Comparison of ENCODE assay signal across 7 mouse cellular contexts in the genomic region with DNA sequence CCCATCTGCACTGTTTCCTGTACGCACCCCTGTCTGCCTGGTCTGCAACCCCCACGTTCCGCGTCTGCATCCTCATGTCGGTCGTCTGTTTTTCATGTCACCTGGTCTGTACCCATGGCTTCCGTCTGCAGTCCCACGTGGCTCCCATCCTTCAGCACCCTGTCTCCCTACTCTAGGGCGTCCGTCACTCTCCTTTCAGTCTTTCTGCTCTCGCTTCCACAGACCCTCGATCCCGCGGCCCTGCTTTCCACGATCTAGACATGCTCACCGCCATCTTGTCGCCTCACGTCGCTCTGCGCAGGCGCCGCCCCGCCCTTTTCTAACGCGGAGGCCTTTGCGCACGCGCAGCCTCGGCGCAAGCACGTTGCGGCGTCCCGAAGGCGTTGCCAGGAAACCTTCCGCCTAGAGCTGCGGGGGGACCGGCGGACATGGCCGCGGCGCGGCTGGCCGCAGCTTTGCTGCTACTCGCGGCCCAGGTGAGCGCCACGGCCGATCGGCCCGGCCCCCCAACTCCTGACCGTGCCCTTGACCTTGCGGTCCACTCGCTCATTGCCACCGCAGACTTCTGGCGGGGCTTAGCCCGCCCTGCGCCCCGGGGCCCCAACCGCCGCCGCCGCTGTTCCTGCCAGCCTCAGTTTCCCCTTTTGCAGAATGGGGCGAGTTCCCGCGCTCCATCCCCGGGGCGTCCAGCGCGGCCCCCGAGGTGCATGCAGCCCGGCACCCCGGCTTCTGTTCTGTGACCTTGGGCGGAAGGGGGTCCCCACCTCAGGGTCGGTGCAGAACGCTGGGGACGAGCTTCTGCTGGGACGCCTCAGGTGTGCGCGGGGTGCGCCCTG. TPM values are rescaled to one million over a fixed set of nuclear protein-coding genes. Genes with fewer than 3 reads are reported as not detected.
DNase-seq lines count a peak whose midpoint lies in the region; ATAC-seq lines count a peak whose summit lies in the region.

A gene (minus strand): TSS at position 297 of the 836 bp plus-strand sequence.
A gene (plus strand): TSS at position 363 of the 836 bp plus-strand sequence.

- peaks cover 4% of the 10 kb centered on the region for H3K36me3 ChIP-seq in embryonic facial prominence, embryonic 11.5 days (replicated peaks; ENCODE audit: control insufficient read depth, insufficient read depth, low read depth, low read length)
- peaks cover 10% of the 10 kb centered on the region for H3K36me3 ChIP-seq in limb, embryonic 11.5 days (ENCODE audit: control insufficient read depth, insufficient read depth, low read length)
- H3K36me3 ChIP-seq in midbrain, embryonic 14.5 days (ENCODE audit: control insufficient read depth, insufficient read depth, low read length) = peaks cover 26% of the 10 kb centered on the region

- peak within 1 kb of the TSS; percentile 95 for H3K4me2 ChIP-seq in embryonic facial prominence, embryonic 11.5 days (ENCODE audit: low read depth, low read length)
- H3K4me2 ChIP-seq in limb, embryonic 11.5 days (ENCODE audit: low read depth, severe bottlenecking) = peak within 1 kb of the TSS; percentile 99
- H3K4me2 ChIP-seq in midbrain, embryonic 14.5 days (ENCODE audit: low read length) = peak within 1 kb of the TSS; percentile 99

- H3K27ac ChIP-seq in embryonic facial prominence, embryonic 11.5 days (replicated peaks; ENCODE audit: low read depth, low read length) = no peak within 1 kb of the TSS
- H3K27ac ChIP-seq in limb, embryonic 11.5 days (replicated peaks; ENCODE audit: low read depth, low read length) = no peak within 1 kb of the TSS
- peak within 1 kb of the TSS; percentile 71 for H3K27ac ChIP-seq in midbrain, embryonic 14.5 days (replicated peaks; ENCODE audit: low read depth, low read length)

- no peaks in the 10 kb centered on the region for H3K27me3 ChIP-seq in embryonic facial prominence, embryonic 11.5 days (ENCODE audit: control insufficient read depth, insufficient read depth, low read length)
- no peaks in the 10 kb centered on the region for H3K27me3 ChIP-seq in limb, embryonic 11.5 days (ENCODE audit: control insufficient read depth, insufficient read depth, low read length)
- no peaks in the 10 kb centered on the region for H3K27me3 ChIP-seq in midbrain, embryonic 14.5 days (ENCODE audit: control insufficient read depth, insufficient read depth, low read length)

- peak within 1 kb of the TSS; percentile 89 for H3K4me3 ChIP-seq in embryonic facial prominence, embryonic 11.5 days (ENCODE audit: low read depth, low read length)
- peak within 1 kb of the TSS; percentile 96 for H3K4me3 ChIP-seq in limb, embryonic 11.5 days (ENCODE audit: low read depth, low read length)
- peak within 1 kb of the TSS; percentile 97 for H3K4me3 ChIP-seq in midbrain, embryonic 14.5 days (replicated peaks; ENCODE audit: low read depth, low read length)

- ATAC-seq in embryonic facial prominence, embryonic 11.5 days (replicated peaks; ENCODE audit: insufficient number of reproducible peaks, low FRiP score, low TSS enrichment, low read depth) = peak; percentile 72
- peak; percentile 75 for ATAC-seq in limb, embryonic 11.5 days (ENCODE audit: insufficient number of reproducible peaks, low FRiP score, low TSS enrichment, low read depth)
- ATAC-seq in midbrain, embryonic 14.5 days (ENCODE audit: low FRiP score, low TSS enrichment) = peak; percentile 89

- H3K9me3 ChIP-seq in embryonic facial prominence, embryonic 11.5 days (replicated peaks; ENCODE audit: control insufficient read depth, low read length) = no peaks in the 10 kb centered on the region
- no peaks in the 10 kb centered on the region for H3K9me3 ChIP-seq in limb, embryonic 11.5 days (ENCODE audit: control insufficient read depth, low read length)
- no peaks in the 10 kb centered on the region for H3K9me3 ChIP-seq in midbrain, embryonic 14.5 days (ENCODE audit: control insufficient read depth, low read length)

- peaks cover 3% of the 10 kb centered on the region; the same call in 1 of the 2 replicates for H3K4me1 ChIP-seq in embryonic facial prominence, embryonic 11.5 days (ENCODE audit: control insufficient read depth, insufficient read depth, low read length)
- H3K4me1 ChIP-seq in limb, embryonic 11.5 days (ENCODE audit: control insufficient read depth, insufficient read depth, low read length) = peaks cover 10% of the 10 kb centered on the region
- peaks cover 26% of the 10 kb centered on the region for H3K4me1 ChIP-seq in midbrain, embryonic 14.5 days (ENCODE audit: control insufficient read depth, insufficient read depth, low read length)

- peak; percentile 98 for DNase-seq in adrenal gland, postnatal 14 days
- peak; percentile 97 for DNase-seq in embryonic facial prominence, embryonic 11.5 days (ENCODE audit: low spot score)
- peak; percentile 100 for DNase-seq in heart, adult 11 months
- peak; percentile 97 for DNase-seq in kidney, adult 18-20 months
- peak; percentile 97 for DNase-seq in limb, embryonic 11.5 days (ENCODE audit: low spot score)
- peak; percentile 99 for DNase-seq in midbrain, embryonic 14.5 days
- DNase-seq in spleen, adult 18-20 months = peak; percentile 96 to 98

- H3K9ac ChIP-seq in embryonic facial prominence, embryonic 11.5 days (replicated peaks; ENCODE audit: low read length) = peak within 1 kb of the TSS; percentile 87
- peak within 1 kb of the TSS; percentile 86 for H3K9ac ChIP-seq in limb, embryonic 11.5 days (ENCODE audit: low read length)
- H3K9ac ChIP-seq in midbrain, embryonic 14.5 days (replicated peaks; ENCODE audit: low read length) = peak within 1 kb of the TSS; percentile 86

- WGBS in embryonic facial prominence, embryonic 11.5 days = under 1% methylated on average over 77 of the region's 81 CpGs
- WGBS in limb, embryonic 11.5 days = under 1% methylated on average over 79 of the region's 81 CpGs
- WGBS in midbrain, embryonic 14.5 days = 1% methylated on average over 80 of the region's 81 CpGs

RNA-seq across cellular contexts. Expression of the first gene that starts in this region (rescaled TPM):
- total RNA-seq in adrenal gland, postnatal 14 days (2021) = 35.1 and 43.3 TPM in 2 replicates
- 282 and 329 TPM in 2 replicates for polyA plus RNA-seq in embryonic facial prominence, embryonic 11.5 days (2014; fragmentation: Nextera tagmentation; extraction: Ambion mirVana)
- polyA plus RNA-seq in limb, embryonic 11.5 days (2014; fragmentation: Nextera tagmentation; extraction: Ambion mirVana) = 375 and 398 TPM in 2 replicates
- polyA plus RNA-seq in midbrain, embryonic 14.5 days (2014; fragmentation: Nextera tagmentation; extraction: Ambion mirVana) = 256 and 328 TPM in 2 replicates

RNA-seq across cellular contexts. Expression of the second gene that starts in this region (rescaled TPM):
- 30.5 and 33.0 TPM in 2 replicates for total RNA-seq in adrenal gland, postnatal 14 days (2021)
- 17.1 and 19.7 TPM in 2 replicates for polyA plus RNA-seq in embryonic facial prominence, embryonic 11.5 days (2014; fragmentation: Nextera tagmentation; extraction: Ambion mirVana)
- polyA plus RNA-seq in limb, embryonic 11.5 days (2014; fragmentation: Nextera tagmentation; extraction: Ambion mirVana) = 26.8 and 28.1 TPM in 2 replicates
- polyA plus RNA-seq in midbrain, embryonic 14.5 days (2014; fragmentation: Nextera tagmentation; extraction: Ambion mirVana) = 60.5 and 62.7 TPM in 2 replicates
